Mouse (Mus musculus) ES-E14 (cell line): ENCODE measurements around the gene Cux1. TPM values are rescaled to one million over a fixed set of nuclear protein-coding genes. Genes with fewer than 3 reads are reported as not detected.
A peak's percentile ranks its signal among the peaks of the same experiment; 100 is the strongest.

Experiments used
- DNase-seq: peaks from one replicate; pipeline ENCODE4 v3.0.0-alpha.2; 2013; ENCODE audit warnings: low read depth, low spot score
- H3K27ac ChIP-seq: 2 replicates; pipeline ENCODE4 v1.5.1; 2012; ENCODE audit warnings: low read depth, mild to moderate bottlenecking, low read length, moderate library complexity, mixed read lengths; ENCODE audit not compliant: poor library complexity, insufficient read depth, severe bottlenecking
- H3K36me3 ChIP-seq: 2 replicates; pipeline ENCODE4 v1.6.1; 2012; ENCODE audit warnings: mild to moderate bottlenecking, low read length, moderate library complexity, mixed read lengths; ENCODE audit not compliant: control insufficient read depth, poor library complexity, insufficient read depth, severe bottlenecking
- H3K4me1 ChIP-seq, 2 experiments: fragments of 150-350 bp in 1 of 2; sonication (generic) in 1 of 2; 2 replicates each; pipeline ENCODE4 v1.6.1; 2012; ENCODE audit warnings: low read length in 2 of 2, mild to moderate bottlenecking in 1 of 2, mixed read lengths in 1 of 2; ENCODE audit not compliant: control insufficient read depth in 2 of 2, insufficient read depth in 2 of 2, poor library complexity in 1 of 2
- H3K4me3 ChIP-seq, 2 experiments: fragments of 150-350 bp in 1 of 2; sonication (generic) in 1 of 2; 2 replicates each; pipeline ENCODE4 v1.5.1; 2012; ENCODE audit warnings: low read length in 2 of 2, low read depth in 1 of 2, mild to moderate bottlenecking in 1 of 2, mixed read lengths in 1 of 2; ENCODE audit not compliant: insufficient read depth in 1 of 2, poor library complexity in 1 of 2, severe bottlenecking in 1 of 2
- H3K9ac ChIP-seq: 2 replicates; pipeline ENCODE4 v1.6.1; 2012; ENCODE audit warnings: low read depth, mild to moderate bottlenecking, low read length, mixed read lengths; ENCODE audit not compliant: poor library complexity, insufficient read depth, severe bottlenecking
- H3K9me3 ChIP-seq: fragments of 150-350 bp; sonication (generic); 2 replicates; pipeline ENCODE4 v1.6.1; 2012; ENCODE audit warnings: low read depth, mild to moderate bottlenecking, low read length; ENCODE audit not compliant: control insufficient read depth, insufficient read depth
- CHD2 ChIP-seq: IDR thresholded peaks from 2 replicates; pipeline ENCODE4 v1.6.1; 2014; ENCODE audit warnings: mild to moderate bottlenecking, low read depth, low read length, inconsistent platforms
- HCFC1 ChIP-seq: IDR thresholded peaks from 2 replicates; pipeline ENCODE4 v1.6.1; 2012; ENCODE audit warnings: low read length, inconsistent platforms, borderline replicate concordance; ENCODE audit not compliant: insufficient read depth
- MAFK ChIP-seq: IDR thresholded peaks from 2 replicates; pipeline ENCODE4 v1.6.1; 2014; ENCODE audit warnings: mild to moderate bottlenecking, low read depth, low read length, inconsistent platforms; ENCODE audit not compliant: insufficient read depth
- ZC3H11A ChIP-seq: IDR thresholded peaks from 2 replicates; pipeline ENCODE4 v1.6.1; 2012; ENCODE audit warnings: low read depth, mild to moderate bottlenecking, inconsistent platforms, low read length, borderline replicate concordance
- ZNF384 ChIP-seq: IDR thresholded peaks from 2 replicates; pipeline ENCODE4 v1.6.1; 2012; ENCODE audit warnings: low read depth, low read length, inconsistent platforms
- in situ Hi-C, 2 experiments: fragments of 600-800 bp; cut with MboI; formaldehyde crosslinking; loops; one replicate each; pipeline ENCODE4 v1.15.1; 2025; ENCODE audit warnings: low sequenced_read_pairs in 2 of 2, inconsistent platforms in 1 of 2; ENCODE audit not compliant: unreplicated experiment in 2 of 2
- total RNA-seq: library from RNA; depleted of rRNA; stranded (reverse); fragments of 300-350 nt; gene quantifications from 2 replicates; pipeline ENCODE4 v1.2.3, GENCODE M21; 2012; rRNA removed

Gene Cux1
- 22.6 and 23.6 TPM in 2 replicates for total RNA-seq

DNA sequence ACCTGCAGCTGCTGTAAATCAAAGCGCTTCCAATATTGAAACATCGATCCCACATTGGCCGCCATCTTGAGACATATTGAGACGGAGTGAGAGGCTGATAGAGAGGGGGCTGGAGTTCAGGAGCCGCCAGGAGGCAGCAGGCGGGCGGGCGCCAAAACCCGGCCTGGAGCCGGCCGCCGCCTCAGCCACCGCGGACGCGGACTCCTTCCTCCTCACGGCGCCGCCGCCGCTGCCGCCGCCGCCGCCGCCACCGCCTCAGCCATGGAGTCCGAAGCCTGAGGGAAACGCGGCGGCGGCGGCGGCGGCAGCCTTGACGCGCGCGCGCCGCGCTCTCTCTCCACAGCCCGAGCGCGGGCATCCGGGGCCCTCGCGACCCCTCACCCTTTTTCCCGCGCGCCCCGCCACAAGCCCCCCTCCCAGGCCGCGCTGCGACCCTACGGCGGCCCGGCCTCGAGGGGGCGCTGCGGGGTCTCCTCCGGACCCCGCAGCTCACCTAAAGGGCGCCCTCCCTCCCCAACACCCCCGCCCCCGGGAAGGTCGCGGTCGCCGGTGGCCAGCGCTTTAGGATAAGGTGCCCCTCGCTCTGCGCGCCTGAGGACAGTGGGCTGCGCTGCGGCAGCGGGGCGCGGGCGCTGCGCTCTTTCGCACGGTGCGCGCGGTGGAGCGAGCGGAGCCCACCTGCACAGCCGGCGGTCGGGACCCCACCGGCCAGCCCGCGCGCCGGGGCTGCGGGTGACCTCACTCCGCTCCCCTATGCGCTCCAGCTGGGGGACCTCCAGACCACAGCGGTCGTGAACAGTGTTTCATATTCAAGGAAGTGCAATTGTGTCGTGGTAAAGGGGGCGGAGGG lies at the start of gene Cux1:
Gene Cux1, minus strand, starts transcription at position 315 of the 850 bp plus-strand sequence.
- in situ Hi-C loops, result loop anchor here in 1 of 2 experiments (5.0 kb wide), 1 partner anchor 55 kb away; no protein-coding TSS in a partner anchor
- TF ChIP-seq ZNF384 (0 out of 2 replicates have a peak, but pooled peaks have one; percentile 8), ZC3H11A (no peak)
- DNase-seq, result no peak
- H3K9ac ChIP-seq, result peak within 1 kb of the TSS; percentile 97
- no peaks in the 10 kb centered on the region for H3K36me3 ChIP-seq
- peak within 1 kb of the TSS; percentile 69 for H3K27ac ChIP-seq
- H3K4me1 ChIP-seq, result peaks cover 0 to 3% of the 10 kb centered on the region in 2 experiments; a peak in 1 of 4 replicates
- no peaks in the 10 kb centered on the region for H3K9me3 ChIP-seq
- H3K4me3 ChIP-seq, result peak within 1 kb of the TSS; percentile 97 to 99

DNA sequence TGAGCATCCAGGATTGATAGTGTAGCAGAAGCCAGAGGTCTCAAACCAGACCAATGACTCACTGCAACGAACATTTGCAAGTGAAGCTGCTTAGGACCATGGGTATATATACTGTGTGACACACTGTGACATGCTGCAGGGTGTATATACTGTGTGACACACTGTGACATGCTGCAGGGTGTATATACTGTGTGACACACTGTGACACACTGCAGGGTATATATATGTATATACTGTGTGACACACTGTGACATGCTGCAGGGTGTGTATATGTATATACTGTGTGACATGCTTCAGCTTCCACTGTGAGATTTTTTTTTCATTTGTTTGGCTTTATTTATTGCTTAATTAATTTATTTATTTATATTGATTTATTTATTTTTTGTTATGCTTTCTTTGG lies 45.1 kb upstream of the Cux1 start:
- Histone ChIP-seq H3K27ac (no peak overlapping the region), H3K36me3 (no peaks in the 10 kb centered on the region), H3K4me1 (peaks cover 0 to 8% of the 10 kb centered on the region in 2 experiments; a peak in 1 of 4 replicates), H3K9me3 (no peaks in the 10 kb centered on the region), H3K9ac (no peak overlapping the region), H3K4me3 (no peak overlapping the region)
- TF ChIP-seq HCFC1, result no peak
- TF ChIP-seq ZC3H11A, result no peak
- no peak for TF ChIP-seq MAFK
- TF ChIP-seq ZNF384, result no peak
- TF ChIP-seq CHD2, result no peak
- no peak for DNase-seq
- in situ Hi-C loops, result no loop called here

DNA sequence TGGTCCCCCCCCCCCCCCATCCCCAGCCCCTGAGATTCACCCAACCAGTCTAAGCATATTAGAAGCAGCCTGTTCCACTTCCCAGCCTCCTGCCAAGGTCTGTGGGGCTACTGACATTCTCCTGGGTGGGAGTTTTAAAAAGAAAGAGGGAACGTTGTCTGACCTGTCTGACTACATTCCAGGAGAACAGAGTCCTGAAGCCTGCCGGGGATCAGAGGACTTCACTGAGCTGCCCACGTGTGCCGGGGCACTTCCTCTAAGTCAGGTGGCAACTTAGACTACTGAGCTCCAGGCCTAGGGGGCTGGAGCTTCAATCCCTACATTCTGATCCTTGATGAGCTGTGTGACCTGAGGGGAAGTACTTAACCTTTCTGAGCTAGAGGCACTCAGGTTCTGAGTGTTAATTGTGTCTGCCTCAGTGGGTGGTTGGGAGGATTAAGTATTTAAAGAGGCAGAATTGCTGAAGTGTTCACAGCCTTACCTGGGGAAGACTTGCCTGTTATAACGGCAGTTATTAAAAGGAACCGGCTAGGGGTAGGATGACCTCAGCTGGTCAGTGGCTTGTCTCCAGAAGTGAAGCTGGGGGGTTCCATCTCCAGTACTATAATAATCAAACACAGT lies 41.6 kb upstream of the Cux1 start:
- in situ Hi-C loops, result no loop called here
- no peak for TF ChIP-seq HCFC1
- TF ChIP-seq ZC3H11A, result no peak
- no peak for TF ChIP-seq ZNF384
- TF ChIP-seq MAFK, result no peak
- TF ChIP-seq CHD2, result no peak

DNA sequence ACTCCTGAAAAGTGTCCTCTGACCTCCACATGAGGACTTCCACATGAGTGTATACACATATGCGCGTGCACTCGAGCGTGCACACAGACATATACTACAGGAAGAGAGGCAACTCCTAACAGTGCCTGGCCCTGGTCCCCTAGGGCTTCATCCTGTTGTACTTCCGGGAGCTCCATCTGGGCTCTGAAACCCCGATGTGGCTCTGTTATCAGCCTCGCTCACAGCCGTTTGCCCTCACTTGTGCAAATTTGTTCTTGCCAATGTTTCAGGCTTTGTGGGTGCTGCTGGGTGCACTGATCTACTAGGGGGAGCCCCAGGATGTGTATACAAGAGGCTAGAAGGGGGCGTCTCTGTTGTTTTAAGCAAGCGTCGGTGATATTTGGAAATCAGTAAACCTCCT lies 37.9 kb upstream of the Cux1 start:
- H3K36me3 ChIP-seq, result no peaks in the 10 kb centered on the region
- peaks cover 2 to 10% of the 10 kb centered on the region in 2 experiments; a peak in 1 of 4 replicates for H3K4me1 ChIP-seq
- H3K4me3 ChIP-seq, result no peak overlapping the region
- in situ Hi-C loops, result no loop called here
- no peak overlapping the region for H3K27ac ChIP-seq
- H3K9ac ChIP-seq, result no peak overlapping the region
- no peaks in the 10 kb centered on the region for H3K9me3 ChIP-seq
- TF ChIP-seq HCFC1 (no peak), ZC3H11A (no peak), MAFK (no peak), ZNF384 (no peak), CHD2 (no peak)
- no peak for DNase-seq

More for the DNA sequence above, 41.6 kb upstream of the Cux1 start:
- DNase-seq, result no peak
- Histone ChIP-seq H3K4me1 (peaks cover 0 to 8% of the 10 kb centered on the region in 2 experiments; a peak in 1 of 4 replicates), H3K9me3 (no peaks in the 10 kb centered on the region), H3K36me3 (no peaks in the 10 kb centered on the region), H3K27ac (peak overlapping the region; percentile 7; the same call in 1 of the 2 replicates), H3K4me3 (no peak overlapping the region), H3K9ac (no peak overlapping the region)
